Mouse (Mus musculus) Patski (cell line): ENCODE results near the gene Kcne1. TPM values are rescaled to one million over a fixed set of nuclear protein-coding genes. Genes with fewer than 3 reads are reported as not detected.

Experiments used
- ATAC-seq: fragments of 100-300 bp; one replicate; pipeline ENCODE4 v1.8.0; 2021
- CTCF ChIA-PET: fragments of 350-600 bp; sonication (Branson Sonifier 250); formaldehyde crosslinking; loops from one replicate; lab custom pipeline; 2022; ENCODE audit warnings: inconsistent platforms; lab: Charles Lee
- POLR2A ChIA-PET: fragments of 350-600 bp; sonication (Branson Sonifier 250); formaldehyde crosslinking; loops from one replicate; lab custom pipeline; 2022; ENCODE audit warnings: antibody characterized with exemption, inconsistent platforms; lab: Charles Lee
- DNase-seq: peaks from one replicate; pipeline ENCODE4 v3.0.0-alpha.2; 2011; ENCODE audit warnings: low read depth, low spot score
- H3K27me3 ChIP-seq: fragments of 371-371 bp; one replicate; pipeline ENCODE4 v1.5.1; 2021
- CTCF ChIP-seq: fragments of 100-300 bp; IDR thresholded peaks from one replicate; pipeline ENCODE4 v1.5.1; 2021
- in situ Hi-C: fragments of 300-500 bp; cut with MboI; formaldehyde crosslinking; loops from 3 replicates; pipeline ENCODE4 v1.11.1; 2018; ENCODE audit warnings: low pct_unique_long_range_greater_than_20kb, mixed read lengths
- polyA plus RNA-seq: library from polyadenylated mRNA; unstranded; gene quantifications from one replicate; pipeline ENCODE4 v1.2.3, GENCODE M21; 2021

Kcne1 gene
- polyA plus RNA-seq, 1 experiment from 2014 or later = not detected

DNA sequence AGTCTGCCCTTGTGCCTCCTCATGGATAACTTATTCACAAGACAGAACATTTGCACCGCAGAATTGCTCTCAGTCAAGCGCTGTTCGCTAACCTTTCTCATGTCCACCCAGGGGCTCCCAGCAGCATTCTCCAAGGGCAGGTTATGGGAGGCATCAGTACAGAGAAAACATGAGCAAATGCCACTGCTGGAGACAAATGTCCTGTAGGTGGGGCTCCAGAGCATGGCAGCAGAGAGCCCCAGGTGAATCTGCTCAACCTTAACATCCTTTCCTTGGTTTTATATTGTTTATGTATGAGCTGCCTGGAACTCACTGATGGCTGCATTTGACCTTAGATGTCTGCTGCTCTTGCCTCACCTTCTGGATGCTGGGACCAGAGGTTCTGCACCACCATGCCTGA is 34.5 kb upstream of the Kcne1 start:
- TF ChIP-seq CTCF = no peak
- ATAC-seq = no peak
- no peak for DNase-seq
- no peaks in the 10 kb centered on the region for H3K27me3 ChIP-seq
- ChIA-PET POLR2A (no interaction called here), CTCF (no interaction called here)
- in situ Hi-C loops = no loop called here

DNA sequence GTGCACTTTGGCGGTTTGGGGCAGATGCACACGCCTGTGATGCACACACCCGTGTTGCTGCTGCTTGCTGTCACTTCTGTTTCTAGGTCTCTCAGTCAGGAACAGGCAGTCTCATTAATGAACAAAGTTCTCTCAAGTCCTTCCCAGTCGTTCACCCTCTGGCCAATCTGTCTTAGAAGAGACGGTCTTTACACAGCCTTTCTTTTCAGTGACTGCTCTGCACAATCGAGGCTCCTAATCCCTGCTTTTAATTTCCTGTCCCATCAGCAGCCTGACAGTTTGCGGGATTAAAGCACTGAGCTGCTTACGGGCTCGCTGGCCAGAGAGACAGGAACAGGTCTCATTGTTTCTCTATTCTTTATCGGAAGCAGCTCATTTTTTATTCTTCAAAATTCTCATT is 28.4 kb upstream of the Kcne1 start:
- no peak for ATAC-seq
- CTCF ChIA-PET = interaction anchor here (1.0 kb wide), 1 partner anchor 10 kb away, joined by 4 read pairs; no protein-coding TSS in a partner anchor
- no peaks in the 10 kb centered on the region for H3K27me3 ChIP-seq
- POLR2A ChIA-PET = no interaction called here
- DNase-seq = no peak
- TF ChIP-seq CTCF = no peak
- in situ Hi-C loops = no loop called here

DNA sequence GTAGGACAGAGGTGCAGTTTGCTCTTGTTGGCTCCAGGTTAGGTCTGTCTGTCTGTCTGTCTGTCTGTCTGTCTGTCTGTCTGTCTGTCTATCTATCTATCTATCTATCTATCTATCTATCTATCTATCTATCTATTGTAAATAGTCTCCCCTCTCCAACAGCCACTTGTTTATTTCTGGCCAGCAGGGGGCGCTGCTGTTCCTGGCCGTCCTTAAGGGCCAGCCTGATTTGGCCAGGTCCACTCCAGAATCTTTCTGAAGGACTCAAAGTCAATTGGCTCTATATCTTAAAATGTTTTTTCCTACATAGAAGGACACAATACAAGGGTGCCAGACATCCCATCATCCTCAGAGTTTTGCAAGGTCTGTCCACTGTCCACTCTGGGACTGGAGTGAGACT is 25.8 kb upstream of the Kcne1 start:
- DNase-seq = no peak
- no peak for ATAC-seq

GRCm38 (mm10) chr16:92383412-92383811 is 24.1 kb upstream of the Kcne1 start:
- ATAC-seq = no peak
- DNase-seq = no peak
- POLR2A ChIA-PET = no interaction called here
- no peaks in the 10 kb centered on the region for H3K27me3 ChIP-seq
- peak; percentile 52 for TF ChIP-seq CTCF
- CTCF ChIA-PET = interaction anchor here (1.0 to 1.9 kb wide), 4 partner anchors 42 to 77 kb away, joined by 3 to 6 read pairs (median 4); no protein-coding TSS in a partner anchor
- in situ Hi-C loops = loop anchor here (5.0 kb wide), 2 partner anchors 36 to 74 kb away; no protein-coding TSS in a partner anchor

More for the DNA sequence above, 25.8 kb upstream of the Kcne1 start:
- TF ChIP-seq CTCF = peak; percentile 78
- CTCF ChIA-PET = interaction anchor here (0.7 to 2.2 kb wide), 9 partner anchors 12 to 75 kb away, joined by 3 to 13 read pairs (median 4); no protein-coding TSS in a partner anchor
- in situ Hi-C loops = no loop called here
- no peaks in the 10 kb centered on the region for H3K27me3 ChIP-seq
- POLR2A ChIA-PET = no interaction called here

- TF ChIP-seq CTCF = no peak
- ChIA-PET CTCF (no interaction called here), POLR2A (no interaction called here)
- no peak for DNase-seq
- no peaks in the 10 kb centered on the region for H3K27me3 ChIP-seq
- no peak for ATAC-seq
- in situ Hi-C loops = loop anchor here (5.0 kb wide), 2 partner anchors 35 to 75 kb away; no protein-coding TSS in a partner anchor
Measured at GRCm38 (mm10) chr16:92382508-92382907, 23.2 kb upstream of the Kcne1 start.

GRCm38 (mm10) chr16:92381092-92381491 is 21.8 kb upstream of the Kcne1 start:
- TF ChIP-seq CTCF = no peak
- no peak for ATAC-seq
- CTCF ChIA-PET = interaction anchor here (1.7 kb wide), 1 partner anchor 16 kb away, joined by 4 read pairs; no protein-coding TSS in a partner anchor
- POLR2A ChIA-PET = no interaction called here
- in situ Hi-C loops = loop anchor here (5.0 kb wide), 2 partner anchors 34 to 76 kb away; no protein-coding TSS in a partner anchor
- no peak for DNase-seq
- no peaks in the 10 kb centered on the region for H3K27me3 ChIP-seq

DNA sequence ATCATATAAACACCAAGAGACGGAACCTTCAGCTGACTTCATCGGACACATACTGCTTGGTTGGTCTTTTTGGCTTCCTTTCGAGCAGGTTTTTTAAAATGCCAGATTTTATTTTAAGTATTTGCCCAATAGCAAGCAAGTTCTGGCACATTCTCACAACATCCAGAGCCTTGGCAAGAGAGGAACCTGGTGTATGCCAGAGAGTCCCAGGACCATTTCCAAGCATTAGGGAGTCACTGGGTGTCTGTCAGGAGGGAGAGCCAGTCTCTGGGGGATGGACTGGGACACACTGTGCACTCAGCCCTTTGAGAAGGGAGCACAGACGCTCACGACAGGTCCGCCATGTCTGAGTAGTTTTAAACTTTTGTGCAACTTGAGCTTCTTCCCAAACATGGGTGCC is 17.7 kb upstream of the Kcne1 start:
- TF ChIP-seq CTCF = no peak
- in situ Hi-C loops = no loop called here
- ChIA-PET CTCF (no interaction called here), POLR2A (no interaction called here)
- DNase-seq = no peak
- H3K27me3 ChIP-seq = no peaks in the 10 kb centered on the region
- no peak for ATAC-seq

DNA sequence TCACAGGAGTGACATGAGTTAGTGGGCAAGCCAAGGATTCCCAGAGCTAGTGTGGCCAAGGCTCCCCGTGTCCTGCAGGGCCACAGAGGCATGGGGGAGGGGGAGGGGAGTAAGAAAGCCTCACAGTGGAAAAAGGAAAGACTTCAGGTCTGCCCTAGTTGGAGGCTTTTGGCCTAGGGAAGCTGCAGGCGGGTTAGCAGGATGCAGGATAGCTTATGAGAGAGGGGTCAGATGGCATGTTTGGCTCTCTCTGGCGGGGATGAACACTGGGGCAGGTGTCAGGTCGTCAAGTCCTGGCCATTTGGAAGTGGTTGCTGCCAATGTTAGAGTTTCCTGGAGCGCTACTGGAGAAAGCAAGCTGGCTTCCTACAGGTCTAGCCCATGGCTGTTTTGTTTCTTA is 12.4 kb upstream of the Kcne1 start:
- in situ Hi-C loops = no loop called here
- ChIA-PET POLR2A (no interaction called here), CTCF (interaction anchor here (1.8 kb wide), 1 partner anchor 10 kb away, joined by 5 read pairs; no protein-coding TSS in a partner anchor)
- no peak for TF ChIP-seq CTCF
- ATAC-seq = no peak
- H3K27me3 ChIP-seq = no peaks in the 10 kb centered on the region
- no peak for DNase-seq

- ChIA-PET CTCF (no interaction called here), POLR2A (no interaction called here)
- no peaks in the 10 kb centered on the region for H3K27me3 ChIP-seq
- DNase-seq (no peak), ATAC-seq (no peak)
- TF ChIP-seq CTCF = no peak
- in situ Hi-C loops = no loop called here
Measured at GRCm38 (mm10) chr16:92369260-92369659, 10.0 kb upstream of the Kcne1 start.

- POLR2A ChIA-PET = no interaction called here
Measured at GRCm38 (mm10) chr16:92365477-92365876, 6.2 kb upstream of the Kcne1 start.

GRCm38 (mm10) chr16:92360711-92361110 is 1.4 kb upstream of the Kcne1 start:
- TF ChIP-seq CTCF = no peak
- DNase-seq (no peak), ATAC-seq (no peak)
- ChIA-PET CTCF (no interaction called here), POLR2A (no interaction called here)
- in situ Hi-C loops = no loop called here
- peaks cover 7% of the 10 kb centered on the region for H3K27me3 ChIP-seq

More at GRCm38 (mm10) chr16:92365477-92365876, 6.2 kb upstream of the Kcne1 start:
- CTCF ChIA-PET = interaction anchor here (0.7 kb wide), 1 partner anchor 10 kb away, joined by 3 read pairs; no protein-coding TSS in a partner anchor
- peaks cover 7% of the 10 kb centered on the region for H3K27me3 ChIP-seq
- no peak for ATAC-seq
- no peak for DNase-seq
- in situ Hi-C loops = no loop called here
- no peak for TF ChIP-seq CTCF

DNA sequence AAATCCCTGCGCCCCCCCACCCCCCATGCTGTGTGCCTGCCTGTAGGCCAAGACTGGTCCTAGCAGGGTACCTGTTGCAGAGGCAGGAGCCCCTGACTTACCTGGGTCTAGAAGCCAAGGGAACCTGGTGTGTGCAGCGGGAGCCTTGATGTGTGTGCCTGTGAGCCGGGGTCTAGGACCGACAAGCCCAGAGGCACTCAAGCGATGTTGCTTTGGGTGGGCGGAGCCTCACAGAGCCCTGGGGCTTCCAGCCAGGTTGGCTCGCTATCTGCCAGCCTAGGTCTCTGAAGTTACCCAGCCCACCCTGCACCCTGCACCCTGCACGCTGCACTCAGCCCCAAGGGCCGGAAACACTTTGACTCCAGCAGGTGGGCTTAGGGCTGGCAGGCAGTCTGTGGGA is 534 bp downstream of the Kcne1 start:
- no peak for TF ChIP-seq CTCF
- in situ Hi-C loops = no loop called here
- ATAC-seq (no peak), DNase-seq (no peak)
- CTCF ChIA-PET = interaction anchor here (1.3 kb wide), 1 partner anchor 87 kb away, joined by 4 read pairs; no protein-coding TSS in a partner anchor
- POLR2A ChIA-PET = interaction anchor here (1.0 kb wide), 1 partner anchor 12 kb away, joined by 3 read pairs; no protein-coding TSS in a partner anchor
- H3K27me3 ChIP-seq = peaks cover 7% of the 10 kb centered on the region
